Mouse (Mus musculus): ENCODE measurements around the gene Ctcfl.
"Not testable (repeated sequence)": the region's sequence is repeated elsewhere in the genome, so short reads cannot be mapped to it uniquely, and the experiment has no call there.

Gene Ctcfl

GRCm38 (mm10) chr2:173143611-173144010, 24.3 kb upstream of the Ctcfl start:
- no peak for DNase-seq (ENCODE audit: low spot score in 2 of 2)

- DNase-seq (ENCODE audit: low spot score in 2 of 2): no peak
Observed at GRCm38 (mm10) chr2:173138323-173139239, 19.3 kb upstream of the Ctcfl start.

GRCm38 (mm10) chr2:173134695-173135094, 15.4 kb upstream of the Ctcfl start:
- DNase-seq (ENCODE audit: low spot score in 2 of 2): no peak

- DNase-seq (ENCODE audit: low spot score in 2 of 2): peak in 1 of 2 experiments; percentile 53
Observed at GRCm38 (mm10) chr2:173132794-173133300, 13.5 kb upstream of the Ctcfl start.

- DNase-seq (ENCODE audit: low spot score in 2 of 2): no peak
Observed at GRCm38 (mm10) chr2:173132262-173132661, 12.9 kb upstream of the Ctcfl start.

GRCm38 (mm10) chr2:173129111-173129510, 9.8 kb upstream of the Ctcfl start:
- DNase-seq (ENCODE audit: low spot score in 2 of 2): no peak

- DNase-seq (ENCODE audit: low spot score in 2 of 2): no peak
Observed at GRCm38 (mm10) chr2:173126386-173126785, 7.1 kb upstream of the Ctcfl start.

GRCm38 (mm10) chr2:173124022-173124735, 4.9 kb upstream of the Ctcfl start:
- peak in 1 of 2 experiments; percentile 31 for DNase-seq (ENCODE audit: low spot score in 2 of 2)

DNA sequence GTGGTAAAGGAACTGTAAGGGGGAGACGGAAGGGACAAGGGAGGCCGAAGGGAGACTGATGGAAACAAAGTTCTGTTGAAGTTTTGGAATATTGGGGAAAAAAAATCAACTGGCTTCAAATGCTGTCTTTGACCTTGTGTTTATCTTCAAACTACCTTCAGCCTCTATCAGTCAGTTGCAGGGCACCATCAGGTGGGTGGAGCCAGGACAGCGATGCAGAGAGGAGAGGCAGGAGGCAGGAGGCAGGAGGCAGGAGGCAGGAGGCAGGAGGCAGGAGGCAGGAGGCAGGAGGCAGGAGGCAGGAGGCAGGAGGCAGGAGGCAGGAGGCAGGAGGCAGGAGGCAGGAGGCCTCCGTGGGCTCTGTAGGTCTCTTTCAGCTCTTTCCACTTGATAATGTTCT, 792 bp upstream of the Ctcfl start:
- not testable (repeated sequence) for DNase-seq (ENCODE audit: low spot score in 2 of 2)

GRCm38 (mm10) chr2:173113796-173114195, 5.5 kb downstream of the Ctcfl start:
- DNase-seq (ENCODE audit: low spot score in 2 of 2): not testable (repeated sequence)

DNA sequence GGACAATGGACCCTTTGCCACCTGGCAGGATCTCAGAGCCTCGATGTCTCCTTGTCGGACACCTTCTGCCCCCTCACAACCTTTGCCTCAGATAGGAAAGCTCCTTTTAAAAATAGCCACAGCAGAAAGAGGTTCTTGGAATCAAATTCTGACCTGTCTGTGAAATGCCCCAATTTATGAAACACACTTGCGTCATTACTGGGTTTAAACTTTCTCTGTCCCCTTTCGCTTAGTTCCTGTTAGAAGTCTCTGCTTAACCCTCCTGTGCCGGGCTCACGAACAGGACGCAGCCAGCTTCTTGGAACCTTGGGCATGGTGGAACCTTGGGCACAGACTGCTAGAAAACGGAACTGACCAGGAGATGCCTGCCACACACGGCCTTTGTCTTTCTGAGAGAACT, 8.8 kb downstream of the Ctcfl start:
- DNase-seq (ENCODE audit: low spot score in 2 of 2): no peak

DNA sequence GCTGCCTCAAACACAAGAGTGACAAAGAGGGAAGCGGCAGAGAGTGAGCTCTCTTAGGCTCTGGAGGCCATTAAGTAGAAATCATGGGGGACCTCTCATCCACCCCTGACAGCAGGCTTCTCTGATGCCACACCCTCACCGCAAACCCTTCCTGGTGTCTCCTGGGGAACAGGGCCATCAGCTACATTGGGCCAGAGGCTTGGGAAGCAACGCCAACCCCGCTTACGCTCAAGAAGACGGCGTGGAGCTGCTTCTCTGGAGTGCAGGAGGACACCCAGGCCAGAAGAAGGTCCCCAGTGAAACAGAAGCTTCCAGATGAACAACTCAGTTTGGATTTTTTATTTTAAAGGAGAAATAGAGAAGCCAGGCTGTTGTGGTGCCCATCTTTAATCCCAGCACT, 9.8 kb downstream of the Ctcfl start:
- DNase-seq (ENCODE audit: low spot score in 2 of 2): no peak

DNA sequence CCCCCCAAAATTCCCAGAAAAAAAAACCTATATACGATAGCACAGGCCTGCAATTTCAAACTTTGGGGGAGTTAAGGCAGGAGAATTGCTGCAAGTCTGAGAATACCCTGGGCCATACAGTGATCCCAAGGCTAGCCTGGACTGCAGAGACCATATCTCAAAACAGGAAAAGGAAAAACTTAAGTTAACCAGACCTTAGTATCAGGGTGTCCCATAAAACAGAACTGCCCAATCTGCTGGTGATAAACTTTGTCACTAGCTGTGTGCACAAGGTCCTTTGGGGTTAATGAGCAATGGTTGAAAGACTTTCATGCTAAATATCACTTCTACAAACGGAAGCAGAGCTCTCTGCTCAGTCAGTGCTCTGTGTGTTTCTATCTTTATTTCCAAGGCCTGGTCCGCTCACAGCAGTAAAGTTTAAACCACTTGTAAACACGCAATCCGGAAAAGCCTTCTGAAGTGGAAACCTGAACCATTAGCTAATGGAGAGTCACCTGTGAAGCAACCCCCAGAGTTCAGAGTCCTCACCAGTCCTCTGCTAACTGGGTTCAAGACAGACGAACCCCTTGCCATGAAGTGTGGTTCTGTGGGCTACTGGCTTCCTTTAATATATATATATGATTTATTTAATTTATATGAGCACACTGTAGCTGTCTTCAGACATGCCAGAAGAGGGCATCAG, 10.7 kb downstream of the Ctcfl start:
- no peak for DNase-seq (ENCODE audit: low spot score in 2 of 2)

DNA sequence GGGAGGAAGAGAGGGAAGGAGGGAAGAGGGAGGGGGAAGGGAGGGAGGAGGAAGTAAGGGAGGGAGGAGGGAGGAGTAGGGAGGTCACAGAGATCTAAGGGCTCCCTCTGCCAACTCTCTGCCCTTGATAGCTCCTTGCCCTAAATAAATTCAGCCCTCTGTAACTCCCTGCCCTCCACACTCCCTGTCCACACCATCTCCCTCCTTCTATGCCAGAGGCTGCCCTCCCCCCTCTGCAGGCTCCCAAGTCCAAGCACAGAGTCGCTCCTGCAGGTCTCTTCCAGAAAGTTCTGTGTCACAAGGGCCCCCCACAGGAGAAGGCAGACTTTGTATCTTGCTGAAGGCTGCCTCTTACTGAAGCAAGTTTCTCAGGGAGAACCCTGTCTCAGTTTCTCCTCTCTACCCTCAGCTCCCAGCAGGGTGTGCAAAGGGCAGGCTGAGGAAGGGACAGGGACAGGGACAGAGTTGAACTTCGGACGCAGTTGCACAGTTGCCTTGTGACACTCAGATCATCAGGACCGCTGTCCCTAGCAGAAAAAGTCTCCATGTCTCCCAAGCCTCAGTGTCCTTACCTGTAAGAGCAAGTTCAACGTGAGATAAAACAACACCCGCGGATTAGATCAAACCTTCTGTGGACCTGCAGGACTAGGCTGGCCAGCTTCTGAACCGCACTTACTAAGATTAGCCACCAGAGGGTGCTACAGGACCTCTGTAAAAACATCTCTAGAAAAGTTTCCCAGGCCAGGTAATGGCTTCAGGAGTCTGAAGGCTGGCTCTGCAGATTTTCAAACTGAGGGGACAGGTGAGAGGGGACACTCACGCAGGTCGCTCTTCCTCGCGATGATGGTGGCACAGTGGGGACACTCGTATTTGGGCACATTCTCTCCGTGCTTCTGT, 12.2 kb downstream of the Ctcfl start:
- DNase-seq (ENCODE audit: low spot score in 2 of 2): peak; percentile 59 to 63

DNA sequence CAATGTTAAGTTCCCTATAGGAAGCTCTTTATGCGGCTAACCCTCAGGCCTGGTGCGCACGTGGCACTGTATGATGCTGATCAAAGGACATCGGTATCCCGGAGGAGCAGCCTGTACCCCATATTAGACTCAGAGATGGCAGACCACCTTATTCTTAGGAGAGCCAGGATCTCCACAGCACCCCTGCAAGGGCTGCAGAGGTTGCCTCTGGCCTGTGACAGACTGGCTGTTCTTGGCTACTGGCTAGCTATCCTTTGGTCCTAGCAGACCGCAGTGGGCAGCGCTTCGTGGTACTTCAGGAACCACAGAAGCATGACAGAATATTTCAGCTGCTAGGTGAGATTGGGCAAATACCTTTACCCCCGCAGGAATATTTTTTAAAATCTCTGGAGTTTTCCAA, 12.9 kb downstream of the Ctcfl start:
- DNase-seq (ENCODE audit: low spot score in 2 of 2): no peak

DNA sequence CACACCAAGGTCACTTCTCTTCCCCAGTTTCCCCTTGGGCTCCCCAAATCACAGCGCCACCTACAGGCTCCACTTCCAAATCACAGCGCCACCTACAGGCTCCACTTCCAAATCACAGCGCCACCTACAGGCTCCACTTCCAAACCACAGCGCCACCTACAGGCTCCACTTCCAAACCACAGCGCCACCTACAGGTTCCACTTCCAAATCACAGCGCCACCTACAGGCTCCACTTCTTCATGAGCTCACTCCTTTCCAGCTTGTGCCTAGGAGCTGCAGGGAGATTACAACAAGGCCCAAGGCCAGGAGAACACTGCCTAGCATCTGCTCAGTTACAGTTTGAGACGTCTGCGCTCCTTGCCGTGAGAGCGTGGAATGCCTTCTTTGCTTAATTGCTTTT, 22.0 kb downstream of the Ctcfl start:
- not testable (repeated sequence) for DNase-seq (ENCODE audit: low spot score in 2 of 2)

DNA sequence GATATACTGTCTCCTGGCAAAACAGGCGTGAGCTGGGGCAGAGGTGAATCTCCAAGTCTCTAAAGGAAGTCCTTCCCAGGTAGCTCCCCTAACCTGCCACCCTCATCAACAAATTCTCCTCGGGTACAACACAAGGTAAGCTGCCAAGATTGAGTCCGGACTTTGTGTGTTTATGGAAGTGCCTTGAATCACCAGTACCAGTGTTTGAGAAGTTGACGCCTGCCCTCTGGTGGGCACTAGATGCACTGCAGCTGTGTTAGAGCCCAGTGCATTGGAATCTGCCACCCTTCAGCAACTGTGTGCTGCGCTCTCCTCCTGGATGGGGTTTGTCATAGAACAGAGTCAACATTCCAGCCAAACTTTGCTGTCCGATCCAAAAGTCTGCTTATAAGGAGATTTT, 29.9 kb downstream of the Ctcfl start:
- peak; percentile 75 to 80 for DNase-seq (ENCODE audit: low spot score in 2 of 2)

- peak in 1 of 2 experiments; percentile 19 for DNase-seq (ENCODE audit: low spot score in 2 of 2)
Observed at GRCm38 (mm10) chr2:173087405-173087804, 31.9 kb downstream of the Ctcfl start.

DNA sequence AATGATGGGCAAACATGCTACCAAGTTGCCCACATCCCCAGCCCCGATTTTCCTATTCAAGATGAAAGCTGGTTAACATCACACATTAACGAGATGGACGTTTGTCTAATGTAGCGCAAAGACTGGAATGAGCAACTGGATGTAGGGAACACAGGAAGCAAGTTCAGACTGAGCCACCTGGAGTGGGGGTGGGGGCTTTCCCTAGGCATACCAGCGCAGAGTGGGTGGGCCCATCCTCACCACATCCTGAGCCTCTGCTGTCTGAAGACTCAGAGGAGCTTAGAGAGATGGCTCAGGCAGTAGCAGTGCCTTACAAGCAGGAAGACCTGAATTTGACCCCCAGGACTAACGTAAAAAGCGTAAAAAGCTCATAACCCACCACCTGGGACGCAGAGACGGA, 33.6 kb downstream of the Ctcfl start:
- no peak for DNase-seq (ENCODE audit: low spot score in 2 of 2)

DNA sequence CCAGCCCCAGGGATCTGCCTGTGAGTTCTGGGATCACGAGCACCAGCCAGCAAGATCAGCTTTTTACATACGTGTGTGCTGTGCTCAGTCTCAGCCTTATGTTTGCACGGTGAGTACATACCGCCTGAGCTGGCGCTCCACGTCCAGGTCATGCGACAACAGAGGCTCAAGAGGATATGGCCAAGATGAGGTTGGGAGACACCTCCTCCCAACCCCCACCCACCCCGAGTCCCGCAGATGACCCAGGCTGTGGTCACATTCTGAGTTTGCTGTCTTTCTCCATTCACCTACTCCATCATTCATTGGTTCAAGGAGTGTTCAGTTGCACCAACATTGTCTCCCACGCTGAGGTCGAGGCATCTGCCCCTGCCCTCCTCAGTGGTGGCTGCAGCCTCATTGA, 34.5 kb downstream of the Ctcfl start:
- no peak for DNase-seq (ENCODE audit: low spot score in 2 of 2)
